Mouse (Mus musculus) retina, embryonic 14.5 days (tissue): ENCODE data around the gene Dnajb12.
"Not testable (repeated sequence)": the region's sequence is repeated elsewhere in the genome, so short reads cannot be mapped to it uniquely, and the experiment has no call there.

ENCODE experiments used
- DNase-seq: peaks from one replicate; pipeline ENCODE4 v3.0.0-alpha.2; 2015; ENCODE audit warnings: low spot score

Dnajb12 gene

DNA sequence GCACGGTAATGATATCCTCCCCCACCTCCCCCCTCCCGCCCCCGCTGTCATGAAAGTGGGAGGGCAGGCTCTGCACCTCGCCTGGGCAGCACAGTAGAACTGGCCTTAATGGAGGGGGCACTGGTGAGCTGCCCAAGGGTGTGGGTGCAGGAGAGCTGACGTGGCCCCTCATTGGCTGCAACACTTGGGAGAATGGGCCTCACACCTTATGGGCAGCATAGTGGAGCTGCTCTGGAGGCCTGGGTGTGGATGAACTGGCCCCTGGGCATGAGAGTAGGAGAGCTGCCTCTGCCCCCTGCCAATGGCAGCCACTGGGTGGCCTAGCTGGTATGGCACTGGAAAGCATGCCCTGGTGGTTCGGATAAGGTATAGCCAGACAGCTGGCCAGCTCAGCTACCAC is 9.3 kb upstream of the Dnajb12 start:
- no peak for DNase-seq

DNA sequence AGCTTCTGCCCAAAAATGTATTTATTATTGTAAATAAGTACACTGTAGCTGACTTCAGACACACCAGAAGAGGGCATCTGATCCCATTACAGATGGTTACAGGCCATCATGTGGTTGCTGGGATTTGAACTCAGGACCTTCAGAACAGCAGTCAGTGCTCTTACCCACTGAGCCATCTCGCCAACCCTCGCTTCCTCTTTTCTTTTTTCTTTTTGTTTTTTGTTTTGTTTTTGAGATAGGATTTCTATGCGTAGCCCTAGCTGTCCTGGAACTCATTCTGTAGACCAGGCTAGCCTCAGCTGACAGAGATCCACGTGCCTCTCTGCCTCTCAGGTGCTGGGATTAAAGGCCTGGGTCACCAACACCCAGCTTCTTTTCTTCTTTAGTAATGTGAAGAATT is 6.7 kb upstream of the Dnajb12 start:
- DNase-seq, result not testable (repeated sequence)

DNA sequence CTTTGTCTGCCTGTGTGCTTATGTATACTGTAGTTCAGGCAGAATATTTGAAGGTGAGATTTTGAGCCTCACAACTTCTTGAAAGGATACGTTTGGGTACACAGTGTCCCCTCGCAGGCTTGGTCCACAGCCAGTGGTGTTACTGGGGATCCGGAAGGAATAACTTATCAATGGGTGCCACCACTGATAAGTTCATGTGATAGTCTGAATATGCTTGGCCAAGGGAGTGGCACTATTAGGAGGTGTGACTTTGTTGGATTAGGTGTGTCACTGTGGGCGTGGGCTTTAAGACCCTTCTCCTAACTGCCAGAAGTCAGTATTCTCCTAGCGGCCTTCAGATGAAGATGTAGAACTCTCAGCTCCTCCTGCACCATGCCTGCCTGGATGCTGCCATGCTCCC is 6.2 kb upstream of the Dnajb12 start:
- DNase-seq, result no peak

DNA sequence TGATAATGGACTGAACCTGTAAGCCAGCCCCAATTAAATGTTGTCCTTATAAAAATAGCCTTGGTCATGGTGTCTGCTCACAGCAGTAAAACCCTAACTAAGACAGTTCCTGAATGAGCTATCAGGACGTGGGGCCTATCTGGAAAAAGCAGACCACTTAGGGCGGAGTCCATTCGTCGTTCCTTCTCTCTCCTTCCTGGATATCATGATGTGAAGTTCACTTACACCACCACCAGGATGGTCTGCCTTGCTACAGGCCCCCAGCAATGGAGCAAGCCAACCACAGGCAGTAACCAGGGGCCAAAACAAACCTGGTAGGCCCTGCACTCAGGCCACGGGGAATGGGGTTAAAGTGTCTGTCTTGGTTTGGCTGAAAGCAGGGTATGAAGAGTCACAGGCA is 5.7 kb upstream of the Dnajb12 start:
- DNase-seq, result no peak

DNA sequence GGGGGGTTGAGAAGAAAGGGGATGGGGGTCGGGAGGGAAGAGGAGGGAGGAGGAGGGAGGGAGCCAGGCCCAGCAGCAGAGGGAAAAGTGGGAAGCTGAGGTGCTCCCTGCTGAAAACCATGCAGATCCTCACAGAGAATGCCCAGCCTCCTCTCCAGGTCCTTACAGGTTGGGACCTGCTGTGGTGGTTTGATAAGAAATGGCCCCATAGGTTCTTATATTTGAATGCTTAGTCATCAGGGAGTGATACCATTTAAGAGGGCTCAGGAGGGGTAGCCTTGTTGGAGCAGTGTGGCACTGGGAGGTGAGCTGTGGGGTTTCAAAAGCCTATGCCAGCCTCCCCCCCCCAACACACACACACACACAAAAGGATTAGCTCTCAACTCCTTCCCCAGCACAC is 4.0 kb upstream of the Dnajb12 start:
- DNase-seq, result no peak

DNA sequence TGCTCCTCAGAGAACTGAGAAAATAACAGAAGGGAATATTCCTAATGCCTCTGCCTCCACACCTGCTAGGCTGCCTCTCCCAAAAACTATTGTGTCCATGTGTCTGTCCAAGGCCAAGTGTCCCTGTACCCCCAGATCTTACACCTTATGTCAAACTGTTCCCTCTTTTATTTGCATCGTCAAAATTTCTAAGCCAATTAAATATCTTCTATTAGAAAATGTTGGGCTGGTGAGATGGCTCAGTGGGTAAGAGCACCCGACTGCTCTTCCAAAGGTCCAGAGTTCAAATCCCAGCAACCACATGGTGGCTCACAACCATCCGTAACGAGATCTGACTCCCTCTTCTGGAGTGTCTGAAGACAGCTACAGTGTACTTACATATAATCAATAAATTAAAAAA is 2.7 kb upstream of the Dnajb12 start:
- not testable (repeated sequence) for DNase-seq

DNA sequence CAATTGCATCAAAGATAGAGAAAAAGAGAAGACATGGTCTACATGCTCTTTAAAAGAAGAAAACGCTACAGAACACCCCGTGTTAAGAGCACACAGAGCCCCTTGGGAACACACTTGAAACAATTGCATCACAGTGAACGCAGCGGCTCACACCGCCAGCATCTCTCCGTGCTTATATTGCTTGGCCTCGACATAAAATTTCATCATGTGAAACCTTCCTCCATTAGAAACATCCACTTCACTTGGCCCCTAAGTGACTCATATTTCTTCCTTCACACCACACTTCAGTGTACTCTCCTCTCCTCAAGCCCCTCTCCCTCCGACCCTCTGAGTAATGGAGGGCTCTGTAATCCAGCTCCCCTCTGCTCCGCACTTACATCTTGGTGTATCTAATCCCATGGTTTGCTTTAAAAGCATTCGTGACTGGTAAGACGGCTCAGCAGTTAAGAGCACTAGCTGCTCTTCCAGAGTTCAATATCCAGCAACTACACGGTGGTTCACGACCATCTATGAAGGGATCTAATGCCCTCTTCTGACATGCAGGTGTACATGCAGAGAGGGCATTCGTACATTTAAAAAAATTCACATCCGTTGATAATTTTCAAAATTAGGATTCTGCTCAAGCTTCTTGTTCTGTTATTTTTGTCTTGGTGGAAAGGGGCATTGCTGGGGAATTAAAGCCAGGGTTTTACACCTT is 1.8 kb upstream of the Dnajb12 start:
- DNase-seq, result no peak

DNA sequence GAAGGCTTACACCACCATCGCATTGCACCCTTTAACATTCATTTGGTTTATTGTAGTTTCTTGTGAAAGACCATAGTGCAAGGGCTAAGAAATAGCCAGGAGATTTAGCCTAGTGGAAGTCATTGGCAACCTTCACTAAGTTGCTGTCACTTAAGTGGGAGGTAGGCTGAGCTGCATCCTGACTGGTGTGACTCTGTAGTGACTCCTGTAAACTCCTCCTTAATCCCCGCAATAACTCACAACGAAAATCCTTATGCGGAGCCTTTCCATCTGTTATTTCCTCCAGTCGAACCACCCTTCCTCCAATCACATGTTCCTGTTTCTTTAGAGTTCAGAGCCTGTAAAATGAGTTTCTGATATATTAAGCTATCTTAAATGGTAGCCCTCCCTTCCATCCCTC is 533 bp upstream of the Dnajb12 start:
- no peak for DNase-seq

DNA sequence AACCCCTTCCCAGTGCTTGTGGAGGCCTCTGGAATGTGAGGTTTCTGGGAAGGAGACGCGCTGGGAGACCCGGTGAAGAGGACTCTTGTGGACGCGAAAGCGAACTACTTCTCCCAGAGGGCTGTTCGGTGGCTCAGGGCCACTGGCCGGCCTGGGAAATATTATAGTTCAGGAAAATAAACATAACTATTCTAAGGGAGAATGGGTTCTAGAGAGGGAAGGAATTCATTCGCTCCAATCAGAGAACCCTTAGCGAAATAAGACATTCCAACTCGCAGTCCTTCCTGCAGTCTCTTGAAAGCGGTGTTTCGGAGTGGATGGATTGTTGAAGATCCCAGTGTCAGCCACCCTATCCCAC is 652 bp downstream of the Dnajb12 start:
- DNase-seq, result no peak

DNA sequence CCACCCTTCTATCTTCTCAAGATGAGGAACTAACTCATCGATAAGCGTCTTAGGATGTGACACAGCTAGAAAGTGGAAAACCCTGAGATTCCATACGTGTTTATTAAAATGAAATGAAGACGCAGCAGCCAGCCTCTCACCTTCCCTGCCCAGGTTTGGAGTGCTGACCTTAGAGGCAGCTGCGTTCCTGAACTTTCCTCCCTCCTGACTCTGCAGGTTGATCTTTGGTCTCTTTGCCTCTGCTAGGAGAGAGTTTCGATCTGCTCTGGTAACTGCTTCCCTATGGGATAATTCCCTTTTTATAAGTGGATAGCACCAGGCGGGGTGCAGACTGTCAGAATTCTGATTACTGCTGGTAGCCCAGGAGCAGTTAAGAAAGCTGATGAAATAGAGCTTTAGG is 1.5 kb downstream of the Dnajb12 start:
- DNase-seq, result no peak

DNA sequence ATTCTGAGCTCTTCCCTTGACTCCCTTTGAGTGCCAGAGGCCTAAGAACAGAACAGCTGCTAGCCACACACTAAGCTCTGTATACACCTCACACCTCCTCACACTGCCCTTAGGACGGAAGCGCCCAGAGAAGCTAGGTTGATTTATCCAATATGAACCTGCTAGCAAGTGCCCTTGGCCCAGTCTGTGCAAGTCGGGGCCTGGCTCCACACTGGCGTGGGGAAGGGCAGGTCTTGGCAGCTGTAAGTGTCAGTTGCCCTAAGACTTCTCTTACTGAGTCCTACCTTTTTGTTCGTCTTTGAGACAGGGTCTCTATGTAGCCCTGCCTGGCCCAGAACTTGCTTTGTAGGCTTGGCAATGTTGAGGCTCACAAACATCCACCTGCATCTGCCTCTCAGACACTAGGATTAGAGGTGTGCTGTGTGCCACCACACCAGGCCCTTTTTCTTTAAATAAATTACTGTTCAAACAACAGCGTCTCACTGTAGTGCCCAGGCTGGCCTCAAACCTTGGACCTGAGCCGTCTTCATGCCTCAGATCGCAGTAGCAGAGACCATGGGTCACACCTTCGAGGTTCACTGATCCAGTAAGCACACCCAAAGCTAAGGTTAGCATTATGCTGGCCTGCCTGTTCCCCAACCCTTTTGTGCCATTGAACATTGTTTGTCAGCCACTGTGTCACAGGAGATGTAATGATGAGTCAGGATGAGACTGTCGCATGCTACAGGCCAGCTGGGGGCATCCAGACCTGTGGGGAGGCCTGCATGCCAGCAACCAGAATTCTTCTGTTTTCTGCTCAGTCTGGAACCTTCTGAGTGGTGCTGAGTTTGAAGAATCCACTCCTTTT is 5.2 kb downstream of the Dnajb12 start:
- DNase-seq, result no peak

DNA sequence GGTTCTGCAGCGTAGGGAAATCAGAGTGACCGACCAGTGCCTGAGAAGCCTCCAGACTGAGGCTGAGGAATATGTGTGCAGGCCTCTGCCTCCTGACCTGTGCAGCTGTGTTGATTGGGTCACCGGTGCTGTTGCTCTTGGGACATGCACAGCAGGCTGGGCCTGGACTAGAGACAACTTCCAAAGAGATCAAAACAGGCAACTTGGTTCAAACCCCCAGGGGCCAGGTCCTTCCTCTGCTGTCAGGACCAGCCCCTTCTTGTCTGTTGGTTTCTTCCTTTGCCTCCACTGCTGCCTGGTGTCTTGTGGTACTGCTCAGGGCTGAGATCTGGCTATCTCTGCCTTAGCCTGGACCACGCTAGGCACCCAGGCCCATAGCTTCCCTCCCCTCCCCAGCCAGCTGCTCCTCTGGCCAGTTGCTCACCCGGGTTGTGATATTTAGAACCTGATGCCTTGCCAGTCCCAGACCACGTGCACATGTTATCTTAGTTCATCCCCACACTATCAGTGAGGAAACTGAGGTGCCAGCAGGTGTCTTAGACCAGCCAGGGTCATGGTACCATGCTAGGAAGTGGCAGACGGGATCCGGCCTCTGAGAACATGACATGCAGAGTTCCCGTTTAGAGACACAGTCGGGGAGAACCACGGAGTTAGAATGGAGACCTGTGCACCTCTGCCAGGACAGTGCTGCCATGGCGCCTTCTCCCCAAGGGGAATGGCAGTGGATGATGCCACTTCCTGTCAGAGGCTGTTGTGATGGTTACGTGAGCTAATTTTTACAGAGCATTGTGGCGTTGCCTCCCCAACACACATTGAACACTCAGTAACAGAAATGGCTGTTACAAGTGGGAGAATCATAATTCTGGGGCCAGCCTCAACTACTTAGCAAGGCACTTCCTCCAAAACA is 6.1 kb downstream of the Dnajb12 start:
- no peak for DNase-seq

DNA sequence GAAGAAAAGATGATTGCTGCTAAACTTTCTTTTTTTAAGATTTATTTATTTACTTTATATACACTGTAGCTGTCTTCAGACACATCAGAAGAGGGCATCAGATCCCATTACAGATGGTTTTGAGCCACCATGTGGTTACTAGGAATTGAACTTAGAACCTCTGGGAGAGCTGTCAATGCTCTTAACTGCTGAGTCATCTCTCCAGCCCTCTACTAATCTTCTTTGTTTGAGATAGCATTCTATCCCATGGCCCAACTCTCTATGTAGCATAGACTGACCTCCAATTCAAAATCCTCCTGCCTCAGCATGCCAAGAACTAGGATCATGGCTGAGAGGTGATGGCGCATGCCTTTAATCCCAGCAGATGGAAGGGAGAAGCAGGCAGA is 6.7 kb downstream of the Dnajb12 start:
- no peak for DNase-seq

DNA sequence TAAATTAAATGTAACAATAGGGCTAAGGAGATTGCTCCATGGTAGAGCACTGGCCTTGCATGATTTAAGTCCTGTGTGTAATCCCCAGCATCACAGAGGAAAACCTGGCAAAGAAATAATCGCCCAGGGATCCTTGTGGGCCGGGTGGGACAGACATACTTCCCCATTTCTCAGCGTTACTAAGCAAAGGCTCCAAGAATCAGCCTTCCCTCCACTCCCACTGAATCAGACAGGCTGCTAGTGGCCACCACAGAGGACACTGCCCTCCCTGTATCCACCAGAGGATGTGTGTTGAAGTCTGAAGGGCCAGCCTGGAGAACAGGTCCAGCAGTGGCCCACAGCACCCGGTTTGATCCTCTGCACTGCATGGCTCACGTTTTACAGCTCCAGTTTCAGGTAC is 8.1 kb downstream of the Dnajb12 start:
- DNase-seq, result no peak

DNA sequence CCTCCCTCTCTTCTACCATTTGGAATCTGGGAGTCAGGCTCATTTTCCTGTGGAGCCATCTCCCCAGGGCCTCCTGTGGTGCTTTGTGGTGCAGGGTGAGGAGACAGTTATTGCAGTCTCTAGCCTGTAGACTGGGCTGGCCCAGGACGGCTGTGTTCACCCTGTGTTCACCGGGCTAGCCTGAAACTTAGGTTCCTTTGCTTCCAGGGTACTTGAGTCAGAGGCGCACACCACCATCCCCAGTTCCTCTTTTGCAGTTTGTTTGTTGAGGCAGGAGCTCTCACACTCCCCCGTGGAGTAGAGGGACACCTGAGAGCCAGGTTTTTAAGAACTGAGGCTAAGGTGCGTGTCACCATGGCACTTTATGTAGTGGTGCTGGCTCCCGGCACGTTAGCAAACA is 10.0 kb downstream of the Dnajb12 start:
- DNase-seq, result no peak

DNA sequence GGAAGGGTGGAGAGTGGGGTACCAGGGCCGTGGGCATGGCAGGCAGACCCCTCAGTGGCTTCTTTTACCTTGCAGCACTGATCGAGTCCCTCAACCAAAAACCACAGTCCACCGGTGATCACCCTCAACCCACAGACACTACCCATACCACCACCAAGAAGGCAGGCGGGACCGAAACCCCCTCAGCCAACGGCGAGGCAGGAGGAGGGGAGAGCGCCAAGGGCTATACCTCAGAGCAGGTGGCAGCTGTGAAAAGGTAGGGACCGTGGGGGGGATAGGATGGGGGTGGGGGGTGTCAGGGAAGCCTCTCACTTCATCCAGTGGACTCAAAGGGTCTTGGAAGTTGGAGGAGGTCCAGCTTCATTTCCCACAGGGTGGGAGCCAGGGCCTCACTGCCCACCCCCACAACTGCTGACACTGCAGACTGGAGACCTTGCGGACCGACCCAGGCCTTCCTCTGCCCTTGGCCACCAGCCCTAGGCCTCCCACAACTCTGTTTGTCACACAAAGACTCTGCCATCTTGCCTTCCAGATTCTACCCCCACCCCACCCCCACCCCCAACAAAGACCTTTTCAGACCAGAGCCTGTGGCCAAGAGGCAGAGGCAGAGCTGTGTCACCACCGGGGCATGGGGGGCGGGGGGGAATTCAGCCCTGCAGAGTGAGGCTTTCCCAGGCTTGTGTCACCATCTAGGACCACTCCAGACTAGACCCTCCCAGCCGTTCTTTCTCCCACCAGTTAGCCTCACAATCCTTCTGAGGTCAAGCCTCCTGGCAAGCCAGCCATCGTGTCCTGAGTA is 10.8 kb downstream of the Dnajb12 start:
- no peak for DNase-seq

DNA sequence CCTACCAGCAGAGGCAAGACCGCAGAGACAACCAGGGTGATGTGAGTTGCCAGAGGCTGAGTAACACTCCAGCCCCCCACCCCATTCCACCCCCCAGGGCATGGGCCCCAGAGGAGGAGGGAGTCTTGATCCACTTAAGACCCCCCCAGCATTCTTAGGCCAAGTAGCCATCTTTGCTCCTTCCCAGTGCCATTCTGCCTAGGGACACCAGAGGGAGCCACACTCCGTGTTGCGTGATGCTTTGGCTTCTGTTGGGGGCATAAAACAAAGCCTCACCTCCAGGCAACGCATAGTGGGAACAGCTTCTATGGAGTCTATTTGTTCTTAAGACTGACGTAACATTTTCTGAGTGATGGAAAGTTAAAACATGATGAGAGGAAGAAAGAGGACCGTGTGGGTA is 13.6 kb downstream of the Dnajb12 start:
- peak; percentile 85 for DNase-seq

DNA sequence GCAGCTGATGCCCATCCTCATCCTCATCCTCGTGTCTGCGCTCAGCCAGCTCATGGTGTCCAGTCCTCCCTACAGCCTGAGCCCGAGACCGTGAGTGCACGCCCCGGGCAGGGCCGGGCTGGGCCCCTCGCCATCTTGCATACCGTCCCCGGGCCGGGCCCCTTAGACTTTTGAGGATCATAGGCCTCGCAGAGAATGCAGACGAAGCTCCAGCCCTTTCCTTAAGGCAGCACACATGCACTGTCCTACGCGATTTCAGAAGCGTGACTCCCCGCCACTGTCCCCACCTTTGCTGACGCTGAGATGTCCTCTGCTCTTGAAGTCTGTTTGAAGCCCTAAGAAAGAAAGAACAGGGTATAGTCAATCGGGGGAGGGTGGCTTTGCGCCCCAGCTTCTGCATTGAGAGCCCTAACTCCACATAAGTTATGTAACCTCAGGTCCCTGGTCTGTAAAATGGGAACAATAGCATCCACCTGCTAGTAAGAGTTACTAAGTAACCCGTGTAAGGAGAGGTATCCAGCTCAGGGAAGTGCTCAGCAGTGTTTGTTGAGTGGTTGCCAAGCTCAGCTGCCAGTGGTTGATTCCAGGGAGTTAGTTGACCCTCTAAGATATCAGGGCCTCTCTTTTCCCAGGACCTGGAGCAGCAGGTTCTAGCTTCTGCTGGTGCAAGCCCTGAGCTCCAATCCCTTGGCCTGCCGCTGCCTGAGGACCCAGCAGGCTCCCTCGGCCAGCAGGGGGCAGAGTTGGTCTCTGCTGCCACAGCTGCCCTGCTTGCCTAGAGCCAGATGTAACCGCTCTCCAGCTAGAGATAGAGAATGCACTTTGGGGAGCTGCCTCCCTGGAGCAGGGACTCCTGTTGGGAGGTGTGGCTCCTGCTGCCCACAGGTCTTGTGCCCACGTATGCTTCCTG is 15.2 kb downstream of the Dnajb12 start:
- peak; percentile 93 for DNase-seq

DNA sequence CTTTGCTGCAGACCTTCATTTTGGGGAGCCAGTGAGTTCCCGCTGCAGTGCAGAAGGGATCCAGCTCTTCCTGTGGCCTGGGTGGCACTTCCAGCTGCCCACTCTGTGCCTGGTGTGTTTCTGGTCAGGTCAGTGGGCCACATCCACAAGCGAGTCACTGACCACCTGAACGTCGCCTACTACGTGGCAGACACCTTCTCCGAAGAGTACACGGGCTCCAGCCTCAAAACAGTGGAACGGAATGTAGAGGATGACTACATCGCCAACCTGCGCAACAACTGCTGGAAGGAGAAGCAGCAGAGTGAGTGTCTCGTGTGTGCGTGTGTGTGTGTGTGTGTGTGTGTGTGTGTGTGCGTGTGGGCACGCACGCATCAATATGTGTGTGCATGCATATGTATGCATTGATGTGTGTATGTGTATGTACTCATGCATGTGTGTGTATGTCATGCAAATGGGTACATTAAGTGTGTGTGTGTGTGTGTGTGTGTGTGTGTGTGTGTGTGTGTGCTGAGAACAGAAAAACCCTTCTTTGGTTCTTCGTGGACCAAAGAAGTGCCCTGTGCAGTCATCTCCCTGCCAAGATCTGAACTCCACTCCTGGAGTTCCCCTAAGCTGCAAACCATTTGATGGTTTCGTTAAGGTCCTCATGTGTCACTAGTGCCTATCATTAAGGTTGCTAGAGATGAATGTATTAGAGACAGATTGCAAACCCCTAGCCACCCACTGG is 16.3 kb downstream of the Dnajb12 start:
- DNase-seq, result no peak

DNA sequence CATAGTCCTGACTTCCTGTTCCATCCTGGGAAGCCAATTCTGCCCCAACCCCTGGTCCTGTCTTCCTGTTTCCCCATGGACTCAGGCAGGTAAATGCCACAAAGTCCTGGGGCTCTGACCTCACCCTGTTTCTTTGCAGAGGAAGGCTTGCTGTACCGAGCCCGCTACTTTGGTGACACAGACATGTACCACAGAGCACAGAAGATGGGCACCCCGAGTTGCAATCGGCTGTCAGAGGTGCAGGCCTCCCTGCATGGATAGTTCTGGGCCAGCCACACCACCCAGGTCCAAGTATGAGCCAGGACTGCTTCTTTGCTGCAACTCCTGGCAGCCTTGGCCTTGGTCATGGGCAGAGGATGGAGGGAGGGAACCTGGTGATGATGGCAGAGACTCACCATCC is 16.9 kb downstream of the Dnajb12 start:
- DNase-seq, result no peak
